Mouse (Mus musculus): ENCODE measurements around the gene Olfr437. TPM values are rescaled to one million over a fixed set of nuclear protein-coding genes. Genes with fewer than 3 reads are reported as not detected.
"Not testable (repeated sequence)": the region's sequence is repeated elsewhere in the genome, so short reads cannot be mapped to it uniquely, and the experiment has no call there.

Gene Olfr437
- total RNA-seq (2012; rRNA removed) (not detected in 2 replicates), polyA plus RNA-seq (2012; ENCODE audit: insufficient read depth in 1 of 2, insufficient read length in 2 of 2, low read depth in 1 of 2, low replicate concordance in 2 of 2, missing spikeins in 1 of 2) (not detected)

DNA sequence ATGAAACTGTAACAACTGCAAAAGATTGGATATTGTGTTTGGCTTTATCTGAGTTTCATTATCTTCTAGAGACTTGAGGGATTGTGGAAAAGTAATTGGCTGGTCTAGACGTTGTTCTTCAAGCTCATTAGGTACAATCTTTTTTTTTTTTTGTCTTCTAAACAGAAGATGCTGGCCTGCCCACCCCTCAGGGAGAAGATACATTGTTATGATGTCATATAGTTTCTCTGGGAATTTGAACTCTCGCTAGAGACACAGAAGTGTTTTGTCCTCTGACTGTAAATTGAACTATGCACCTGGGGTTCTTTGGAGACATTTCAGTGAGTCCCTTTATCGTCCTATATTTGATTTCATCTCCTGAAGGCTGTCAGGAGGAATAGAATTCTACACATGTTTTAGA lies at the start of gene Olfr437:
Gene Olfr437, plus strand, starts transcription at position 301 of the 400 bp plus-strand sequence.
- H3K79me2 ChIP-seq (ENCODE audit: control insufficient read depth, insufficient read depth, low read length, poor library complexity) = no peaks in the 10 kb centered on the region
- TF ChIP-seq MYB (IDR thresholded peaks at IDR 0.05; ENCODE audit: low read depth, low read length) (no peak), SMC3 (IDR thresholded peaks at IDR 0.05; ENCODE audit: low read depth, low read length) (no peak), BHLHE40 (IDR thresholded peaks at IDR 0.05; ENCODE audit: borderline replicate concordance, low read depth, low read length) (no peak), MEF2A (IDR thresholded peaks at IDR 0.05; ENCODE audit: extremely low read depth, insufficient replicate concordance, low read depth, low read length, poor library complexity, severe bottlenecking) (no peak), SIN3A (IDR thresholded peaks at IDR 0.05; ENCODE audit: low read length) (no peak), TBP (IDR thresholded peaks at IDR 0.05; ENCODE audit: low read depth, low read length) (no peak), CTCF (IDR thresholded peaks at IDR 0.05 in 2 of 3, conservative IDR thresholded peaks at IDR 0.05 in 1 of 3; ENCODE audit: control insufficient read depth in 1 of 3, insufficient read depth in 1 of 3, low read depth in 2 of 3, low read length in 3 of 3, poor library complexity in 1 of 3, severe bottlenecking in 1 of 3) (no peak), KAT2A (conservative IDR thresholded peaks at IDR 0.05; ENCODE audit: low read depth, low read length) (no peak), HCFC1 (IDR thresholded peaks at IDR 0.05; ENCODE audit: low read depth, low read length) (no peak), POLR2A (IDR thresholded peaks at IDR 0.05; ENCODE audit: control insufficient read depth in 1 of 2, insufficient read depth in 1 of 2, low read depth in 1 of 2, low read length in 2 of 2, poor library complexity in 1 of 2) (no peak), ZC3H11A (IDR thresholded peaks at IDR 0.05; ENCODE audit: low read depth, low read length) (no peak)
- no peaks in the 10 kb centered on the region for H3K36me3 ChIP-seq (ENCODE audit: control insufficient read depth in 1 of 2, insufficient read depth in 2 of 2, low read length in 2 of 2)
- H3K9me3 ChIP-seq (replicated peaks; ENCODE audit: insufficient read depth, low read length) = no peaks in the 10 kb centered on the region
- no peaks in the 10 kb centered on the region for H3K4me1 ChIP-seq (ENCODE audit: control insufficient read depth in 1 of 2, insufficient read depth in 2 of 2, low read length in 2 of 2)
- DNase-seq (ENCODE audit: low read depth, low spot score) = no peak
- H3K27me3 ChIP-seq (ENCODE audit: control insufficient read depth in 1 of 2, insufficient read depth in 2 of 2, low read length in 2 of 2) = no peaks in the 10 kb centered on the region
- no peak within 1 kb of the TSS for H3K4me3 ChIP-seq (ENCODE audit: control insufficient read depth in 1 of 2, insufficient read depth in 1 of 2, low read depth in 2 of 2, low read length in 2 of 2)
- no peak within 1 kb of the TSS for H3K27ac ChIP-seq (ENCODE audit: control insufficient read depth, low read depth, low read length)
- H3K9ac ChIP-seq (ENCODE audit: control insufficient read depth, low read depth, low read length, poor library complexity, severe bottlenecking) = no peak within 1 kb of the TSS

GRCm38 (mm10) chr6:43146267-43146666 lies 16.8 kb upstream of the Olfr437 start, which contains the start of gene Olfr237-ps1:
Olfr237-ps1 (plus strand) TSS chr6:43146567.
- not testable (repeated sequence) for H3K27ac ChIP-seq (ENCODE audit: control insufficient read depth, low read depth, low read length); H3K9me3 ChIP-seq (replicated peaks; ENCODE audit: insufficient read depth, low read length); H3K4me3 ChIP-seq (ENCODE audit: control insufficient read depth in 1 of 2, insufficient read depth in 1 of 2, low read depth in 2 of 2, low read length in 2 of 2); H3K79me2 ChIP-seq (ENCODE audit: control insufficient read depth, insufficient read depth, low read length, poor library complexity); H3K4me1 ChIP-seq (ENCODE audit: control insufficient read depth in 1 of 2, insufficient read depth in 2 of 2, low read length in 2 of 2); DNase-seq (ENCODE audit: low read depth, low spot score); H3K27me3 ChIP-seq (ENCODE audit: control insufficient read depth in 1 of 2, insufficient read depth in 2 of 2, low read length in 2 of 2); H3K36me3 ChIP-seq (ENCODE audit: control insufficient read depth in 1 of 2, insufficient read depth in 2 of 2, low read length in 2 of 2); H3K9ac ChIP-seq (ENCODE audit: control insufficient read depth, low read depth, low read length, poor library complexity, severe bottlenecking)

- no peaks in the 10 kb centered on the region for H3K36me3 ChIP-seq (ENCODE audit: control insufficient read depth in 1 of 2, insufficient read depth in 2 of 2, low read length in 2 of 2)
- DNase-seq (ENCODE audit: low read depth, low spot score) = no peak
- TF ChIP-seq HCFC1 (IDR thresholded peaks at IDR 0.05; ENCODE audit: low read depth, low read length) (no peak), CHD2 (IDR thresholded peaks at IDR 0.05; ENCODE audit: low read length) (no peak), NELFE (IDR thresholded peaks at IDR 0.05; ENCODE audit: low read depth, low read length) (no peak), UBTF (IDR thresholded peaks at IDR 0.05; ENCODE audit: borderline replicate concordance, insufficient read depth, low read depth, low read length) (no peak), KAT2A (conservative IDR thresholded peaks at IDR 0.05; ENCODE audit: low read depth, low read length) (no peak), MEF2A (IDR thresholded peaks at IDR 0.05; ENCODE audit: extremely low read depth, insufficient replicate concordance, low read depth, low read length, poor library complexity, severe bottlenecking) (no peak), POLR2A (IDR thresholded peaks at IDR 0.05; ENCODE audit: control insufficient read depth in 1 of 2, insufficient read depth in 1 of 2, low read depth in 1 of 2, low read length in 2 of 2, poor library complexity in 1 of 2) (no peak)
- no peaks in the 10 kb centered on the region for H3K9me3 ChIP-seq (replicated peaks; ENCODE audit: insufficient read depth, low read length)
- no peaks in the 10 kb centered on the region for H3K4me1 ChIP-seq (ENCODE audit: control insufficient read depth in 1 of 2, insufficient read depth in 2 of 2, low read length in 2 of 2)
- H3K27me3 ChIP-seq (ENCODE audit: control insufficient read depth in 1 of 2, insufficient read depth in 2 of 2, low read length in 2 of 2) = no peaks in the 10 kb centered on the region
- H3K4me3 ChIP-seq (ENCODE audit: control insufficient read depth in 1 of 2, insufficient read depth in 1 of 2, low read depth in 2 of 2, low read length in 2 of 2) = no peak overlapping the region
- no peaks in the 10 kb centered on the region for H3K79me2 ChIP-seq (ENCODE audit: control insufficient read depth, insufficient read depth, low read length, poor library complexity)
- H3K9ac ChIP-seq (ENCODE audit: control insufficient read depth, low read depth, low read length, poor library complexity, severe bottlenecking) = no peak overlapping the region
- H3K27ac ChIP-seq (ENCODE audit: control insufficient read depth, low read depth, low read length) = no peak overlapping the region
Measured at GRCm38 (mm10) chr6:43159502-43159901, 3.6 kb upstream of the Olfr437 start.

Measured in MEL (cell line).